Mouse (Mus musculus) CH12.LX (cell line): Measurements from ENCODE around the gene Sox18. TPM values are rescaled to one million over a fixed set of nuclear protein-coding genes. Genes with fewer than 3 reads are reported as not detected.

ENCODE experiments used
- DNase-seq: peaks from one replicate; pipeline ENCODE4 v3.0.0-alpha.2; 2013; ENCODE audit errors: extremely low read depth
- H3K27ac ChIP-seq: 2 replicates; pipeline ENCODE4 v1.5.1; 2012; ENCODE audit warnings: low read depth, mild to moderate bottlenecking, control low read depth, moderate library complexity; ENCODE audit not compliant: insufficient read depth
- H3K27me3 ChIP-seq: replicated peaks from 2 replicates; pipeline ENCODE3; 2012; ENCODE audit warnings: inconsistent platforms
- H3K36me3 ChIP-seq, 2 experiments: replicated peaks in 1 of 2; 2 replicates each; pipeline versions ENCODE3 to v1.6.1; 2012; ENCODE audit warnings: inconsistent platforms in 1 of 2, low read length in 1 of 2, mild to moderate bottlenecking in 1 of 2, mixed read lengths in 1 of 2, moderate library complexity in 1 of 2; ENCODE audit not compliant: control insufficient read depth in 1 of 2, insufficient read depth in 1 of 2
- H3K4me1 ChIP-seq, 2 experiments: 2 replicates each; pipeline ENCODE4 v1.6.1; 2012; ENCODE audit warnings: inconsistent platforms in 1 of 2, moderate library complexity in 1 of 2; ENCODE audit not compliant: insufficient read depth in 2 of 2, control insufficient read depth in 1 of 2
- H3K4me2 ChIP-seq: 2 replicates; pipeline ENCODE4 v1.6.1; 2012; ENCODE audit warnings: low read depth, mild to moderate bottlenecking, control low read depth; ENCODE audit not compliant: poor library complexity, insufficient read depth, severe bottlenecking
- H3K4me3 ChIP-seq, 3 experiments: fragments of 150-350 bp in 1 of 3; sonication (generic) in 1 of 3; replicated peaks in 1 of 3; 2 replicates each; pipeline versions ENCODE3 to v1.5.1; 2011 to 2012; ENCODE audit warnings: low read depth in 2 of 3, low read length in 2 of 3, mild to moderate bottlenecking in 2 of 3, moderate library complexity in 2 of 3, control low read depth in 1 of 3, improper control_type of control experiment in 1 of 3, inconsistent platforms in 1 of 3, mixed read lengths in 1 of 3; ENCODE audit not compliant: poor library complexity in 1 of 3
- H3K79me2 ChIP-seq: replicated peaks from 2 replicates; pipeline ENCODE4 v1.6.1; 2012; ENCODE audit warnings: mild to moderate bottlenecking, moderate library complexity; ENCODE audit not compliant: control insufficient read depth, poor library complexity, insufficient read depth, severe bottlenecking; ENCODE audit errors: extremely low read depth
- H3K9ac ChIP-seq: 2 replicates; pipeline ENCODE4 v1.6.1; 2012; ENCODE audit warnings: low read depth, mild to moderate bottlenecking, control low read depth, moderate library complexity; ENCODE audit not compliant: insufficient read depth
- H3K9me3 ChIP-seq: replicated peaks from 2 replicates; pipeline ENCODE3; 2012; ENCODE audit warnings: low read length, inconsistent platforms, mixed read lengths
- BHLHE40 ChIP-seq: IDR thresholded peaks from 2 replicates; pipeline ENCODE4 v1.6.1; 2011; ENCODE audit warnings: mild to moderate bottlenecking, low read depth, low read length, improper control_type of control experiment
- CHD1 ChIP-seq: IDR thresholded peaks from 2 replicates; pipeline ENCODE4 v1.6.1; 2012; ENCODE audit warnings: low read depth, low read length, improper control_type of control experiment, inconsistent platforms
- CHD2 ChIP-seq: IDR thresholded peaks from 2 replicates; pipeline ENCODE4 v1.6.1; 2011; ENCODE audit warnings: low read length, improper control_type of control experiment
- EP300 ChIP-seq: IDR thresholded peaks from 2 replicates; pipeline ENCODE4 v1.6.1; 2011; ENCODE audit warnings: low read length, improper control_type of control experiment
- ETS1 ChIP-seq: conservative IDR thresholded peaks from 2 replicates; pipeline ENCODE4 v1.6.1; 2012; ENCODE audit warnings: low read depth, mild to moderate bottlenecking, inconsistent platforms, low read length, improper control_type of control experiment, moderate library complexity
- HCFC1 ChIP-seq: IDR thresholded peaks from 2 replicates; pipeline ENCODE4 v1.6.1; 2012; ENCODE audit warnings: low read depth, mild to moderate bottlenecking, inconsistent platforms, low read length, improper control_type of control experiment
- IRF4 ChIP-seq: IDR thresholded peaks from 2 replicates; pipeline ENCODE4 v1.6.1; 2014; ENCODE audit warnings: low read depth, mild to moderate bottlenecking, inconsistent platforms, low read length, improper control_type of control experiment
- JUN ChIP-seq: IDR thresholded peaks from 2 replicates; pipeline ENCODE4 v1.6.1; 2011; ENCODE audit warnings: low read depth, mild to moderate bottlenecking, low read length, improper control_type of control experiment, moderate library complexity; ENCODE audit not compliant: insufficient read depth
- JUND ChIP-seq: conservative IDR thresholded peaks from 2 replicates; pipeline ENCODE4 v1.6.1; 2011; ENCODE audit warnings: low read depth, low read length, improper control_type of control experiment
- KAT2A ChIP-seq: IDR thresholded peaks from 2 replicates; pipeline ENCODE4 v1.6.1; 2012; ENCODE audit warnings: low read length, improper control_type of control experiment, inconsistent platforms; ENCODE audit not compliant: insufficient replicate concordance
- MAFK ChIP-seq: IDR thresholded peaks from 2 replicates; pipeline ENCODE4 v1.6.1; 2011; ENCODE audit warnings: low read length, improper control_type of control experiment; ENCODE audit not compliant: insufficient replicate concordance
- MXI1 ChIP-seq: IDR thresholded peaks from 2 replicates; pipeline ENCODE4 v1.6.1; 2011; ENCODE audit warnings: mild to moderate bottlenecking, low read depth, low read length, improper control_type of control experiment
- MYC ChIP-seq: IDR thresholded peaks from 2 replicates; pipeline ENCODE4 v1.6.1; 2011; ENCODE audit warnings: low read depth, mild to moderate bottlenecking, improper control_type of control experiment, low read length
- PAX5 ChIP-seq: IDR thresholded peaks from 2 replicates; pipeline ENCODE4 v1.6.1; 2012; ENCODE audit warnings: low read length, inconsistent platforms, mixed read lengths
- POLR2A ChIP-seq: IDR thresholded peaks from 2 replicates; pipeline ENCODE4 v1.6.1; 2011; ENCODE audit warnings: low read depth, mild to moderate bottlenecking, improper control_type of control experiment, low read length
- POLR2AphosphoS2 ChIP-seq: IDR thresholded peaks from 2 replicates; pipeline ENCODE4 v1.6.1; 2011; ENCODE audit warnings: low read depth, low read length, improper control_type of control experiment
- SIN3A ChIP-seq: IDR thresholded peaks from 2 replicates; pipeline ENCODE4 v1.6.1; 2012; ENCODE audit warnings: low read length, improper control_type of control experiment, inconsistent platforms
- TCF12 ChIP-seq: IDR thresholded peaks from 2 replicates; pipeline ENCODE4 v1.6.1; 2014; ENCODE audit warnings: low read depth, mild to moderate bottlenecking, inconsistent platforms, low read length, improper control_type of control experiment
- UBTF ChIP-seq: IDR thresholded peaks from 2 replicates; pipeline ENCODE4 v1.6.1; 2012; ENCODE audit warnings: low read depth, mild to moderate bottlenecking, inconsistent platforms, low read length, improper control_type of control experiment, moderate library complexity
- USF1 ChIP-seq: IDR thresholded peaks from 2 replicates; pipeline ENCODE4 v1.6.1; 2014; ENCODE audit warnings: low read depth, mild to moderate bottlenecking, inconsistent platforms, low read length, improper control_type of control experiment
- ZC3H11A ChIP-seq: IDR thresholded peaks from 2 replicates; pipeline ENCODE4 v1.6.1; 2012; ENCODE audit warnings: low read depth, mild to moderate bottlenecking, inconsistent platforms, low read length, improper control_type of control experiment
- ZKSCAN1 ChIP-seq: IDR thresholded peaks from 2 replicates; pipeline ENCODE4 v1.6.1; 2012; ENCODE audit warnings: low read depth, inconsistent platforms, low read length, improper control_type of control experiment, borderline replicate concordance
- ZMIZ1 ChIP-seq: IDR thresholded peaks from 2 replicates; pipeline ENCODE4 v1.6.1; 2012; ENCODE audit warnings: low read depth, mild to moderate bottlenecking, inconsistent platforms, low read length, improper control_type of control experiment
- ZNF384 ChIP-seq: IDR thresholded peaks from 2 replicates; pipeline ENCODE4 v1.6.1; 2012; ENCODE audit warnings: low read depth, low read length, improper control_type of control experiment, inconsistent platforms
- dilution Hi-C: fragments of 300-500 bp; cut with MboI; formaldehyde crosslinking; loops from 2 replicates; pipeline ENCODE4 v1.14.3; 2020; ENCODE audit warnings: low sequenced_read_pairs; ENCODE audit not compliant: extremely low pct_unique_long_range_greater_than_20kb, extremely low pct_ligation_motif_present
- in situ Hi-C: fragments of 300-500 bp; cut with MboI; formaldehyde crosslinking; loops from 3 replicates; pipeline ENCODE4 v1.14.3; 2019; ENCODE audit warnings: low sequenced_read_pairs, low pct_ligation_motif_present, low pct_unique_long_range_greater_than_20kb, mixed read lengths
- polyA plus RNA-seq: library from polyadenylated mRNA; unstranded; fragments of >175 nt; gene quantifications from 2 replicates; pipeline ENCODE4 v1.2.1, GENCODE M21; 2012; ENCODE audit warnings: low read depth; ENCODE audit not compliant: insufficient read length
- total RNA-seq, 2 experiments: library from RNA; depleted of rRNA; stranded (reverse); fragments of 300-350 nt in 1 of 2; fragments of >200 nt in 1 of 2; gene quantifications; 2 replicates each; pipeline ENCODE4 v1.2.3; 2012 to 2014

The Sox18 gene
- total and polyA plus RNA-seq, 3 experiments = not detected

DNA sequence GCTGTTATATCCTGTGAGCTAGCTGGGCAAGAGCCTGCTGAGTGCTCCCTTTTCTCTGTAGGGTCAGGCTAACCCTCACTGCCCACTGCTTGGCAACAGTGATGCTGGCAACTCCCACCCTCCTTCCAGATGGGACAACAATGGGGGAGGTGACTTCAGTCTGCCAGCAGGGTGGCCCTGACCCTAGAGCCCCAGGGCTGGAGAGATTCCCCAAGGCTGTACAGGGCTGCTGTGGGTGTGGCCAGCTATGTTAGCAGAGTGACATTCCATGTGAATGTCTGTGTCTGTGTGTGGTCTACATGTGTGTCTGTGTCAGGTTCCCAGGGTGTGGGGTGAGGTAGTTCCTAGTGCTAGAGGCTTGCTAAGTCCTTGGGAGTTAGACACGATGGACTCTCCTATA lies 2.1 kb upstream of the Sox18 start:
- Histone ChIP-seq H3K9ac (no peak overlapping the region), H3K4me1 (peaks cover 8 to 17% of the 10 kb centered on the region in 2 experiments; a peak in 3 of 4 replicates), H3K27ac (no peak overlapping the region), H3K4me2 (no peak overlapping the region), H3K36me3 (no peaks in the 10 kb centered on the region), H3K27me3 (peaks cover 9% of the 10 kb centered on the region), H3K9me3 (peaks cover 7% of the 10 kb centered on the region), H3K4me3 (no peak overlapping the region), H3K79me2 (no peaks in the 10 kb centered on the region)
- TF ChIP-seq ZKSCAN1 = no peak
- TF ChIP-seq MXI1 = no peak
- TF ChIP-seq POLR2AphosphoS2 = no peak
- TF ChIP-seq IRF4 = no peak
- TF ChIP-seq CHD2 = no peak
- TF ChIP-seq HCFC1 = no peak
- TF ChIP-seq MAFK = no peak
- no peak for TF ChIP-seq POLR2A
- TF ChIP-seq ZNF384 = no peak
- TF ChIP-seq JUN = no peak
- no peak for TF ChIP-seq ZC3H11A
- dilution Hi-C loops = no loop called here
- no peak for DNase-seq
- in situ Hi-C loops = no loop called here

DNA sequence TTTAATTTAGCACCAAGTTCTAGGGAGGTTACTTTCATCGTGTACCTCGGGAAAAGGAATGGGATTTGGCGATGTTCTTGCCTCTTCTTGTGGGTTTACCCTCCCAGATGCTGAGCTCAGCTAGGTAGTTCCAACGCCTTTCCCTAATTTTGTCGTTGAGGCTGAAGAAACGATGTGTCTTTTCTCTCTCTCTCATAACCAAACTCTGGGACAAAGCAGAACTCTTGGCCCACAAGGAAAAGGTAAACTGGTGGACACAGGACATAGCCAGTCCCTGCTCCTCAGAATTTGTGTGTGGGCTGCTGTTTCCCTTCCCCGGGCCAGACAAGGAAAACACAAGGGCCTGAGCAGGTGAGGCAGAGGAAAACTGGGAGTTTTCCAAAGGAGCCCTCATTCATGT lies 544 bp upstream of the Sox18 start:
- Histone ChIP-seq H3K36me3 (no peaks in the 10 kb centered on the region), H3K4me2 (no peak overlapping the region), H3K9me3 (peaks cover 7% of the 10 kb centered on the region), H3K27me3 (peaks cover 9% of the 10 kb centered on the region), H3K4me3 (no peak overlapping the region), H3K4me1 (peaks cover 3 to 7% of the 10 kb centered on the region in 2 experiments; a peak in 3 of 4 replicates), H3K79me2 (no peaks in the 10 kb centered on the region), H3K27ac (no peak overlapping the region), H3K9ac (no peak overlapping the region)
- in situ Hi-C loops (no loop called here), dilution Hi-C loops (no loop called here)
- no peak for TF ChIP-seq KAT2A
- TF ChIP-seq PAX5 = no peak
- no peak for TF ChIP-seq MXI1
- TF ChIP-seq BHLHE40 = no peak
- TF ChIP-seq ETS1 = no peak
- TF ChIP-seq EP300 = no peak
- no peak for DNase-seq

DNA sequence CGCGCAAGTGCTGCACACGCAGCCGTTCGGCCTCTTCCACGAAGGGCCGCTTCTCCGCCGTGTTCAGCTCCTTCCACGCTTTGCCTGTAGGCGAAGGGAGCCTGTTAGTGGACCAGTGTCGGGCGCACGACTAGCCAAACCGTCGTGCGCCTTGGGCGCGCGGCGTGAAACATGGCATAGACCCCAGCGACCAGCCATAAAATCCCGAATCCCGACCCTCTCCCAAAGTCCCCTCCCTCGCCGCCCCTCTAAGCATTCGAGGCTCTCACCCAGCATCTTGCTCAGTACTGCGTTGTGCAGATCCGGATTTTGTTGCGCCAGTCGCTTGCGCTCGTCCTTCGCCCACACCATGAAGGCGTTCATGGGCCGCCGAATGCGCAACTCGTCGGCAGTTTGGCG lies 528 bp downstream of the Sox18 start:
- no peak for DNase-seq
- TF ChIP-seq JUN = no peak
- no peak for TF ChIP-seq CHD1
- TF ChIP-seq TCF12 = no peak
- TF ChIP-seq SIN3A = no peak
- TF ChIP-seq USF1 = no peak
- TF ChIP-seq JUND = no peak
- TF ChIP-seq MYC = no peak
- no peak for TF ChIP-seq ETS1
- TF ChIP-seq PAX5 = no peak
- no peak for TF ChIP-seq ZC3H11A
- TF ChIP-seq MAFK = no peak
- TF ChIP-seq POLR2A = no peak
- TF ChIP-seq HCFC1 = no peak
- TF ChIP-seq ZMIZ1 = no peak
- no peak for TF ChIP-seq CHD2
- no peak for TF ChIP-seq EP300
- no peak for TF ChIP-seq BHLHE40
- TF ChIP-seq MXI1 = no peak
- no peak for TF ChIP-seq KAT2A
- TF ChIP-seq UBTF = no peak
- TF ChIP-seq, all 38 proteins: peak for 0
- Histone ChIP-seq H3K4me3 (no peak overlapping the region), H3K27ac (no peak overlapping the region), H3K79me2 (no peaks in the 10 kb centered on the region), H3K27me3 (peaks cover 9% of the 10 kb centered on the region), H3K4me2 (no peak overlapping the region), H3K9me3 (peaks cover 7% of the 10 kb centered on the region), H3K36me3 (no peaks in the 10 kb centered on the region), H3K9ac (no peak overlapping the region), H3K4me1 (peaks cover 2 to 5% of the 10 kb centered on the region in 2 experiments; a peak in 2 of 4 replicates)
- dilution Hi-C loops (no loop called here), in situ Hi-C loops (no loop called here)
